Mouse (Mus musculus): Measurements from ENCODE around the gene Klf16. TPM values are rescaled to one million over a fixed set of nuclear protein-coding genes. Genes with fewer than 3 reads are reported as not detected.
A peak's percentile ranks its signal among the peaks of the same experiment; 100 is the strongest.

Gene Klf16
- polyA plus RNA-seq, 1 experiment from 2014 or later = 8.5 TPM

DNA sequence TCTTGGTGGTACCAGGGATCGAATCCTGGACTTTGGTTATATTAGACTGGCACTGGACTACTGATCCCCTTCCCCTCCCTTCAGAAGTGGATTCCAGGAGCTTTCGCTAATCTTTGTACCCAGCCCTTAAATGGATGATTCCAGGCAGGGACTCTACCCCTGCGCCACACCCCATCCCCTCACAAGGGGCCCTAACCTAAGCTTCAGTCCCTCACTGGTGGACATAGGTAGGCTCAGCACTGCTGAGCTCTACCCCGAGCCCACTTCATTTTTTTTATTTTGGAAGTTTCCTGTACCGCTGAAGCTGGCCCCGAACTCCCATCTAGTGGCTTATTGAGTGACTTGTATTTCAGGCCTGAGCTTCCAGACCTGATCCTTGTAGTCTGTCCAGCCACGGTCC is 26.2 kb upstream of the Klf16 start:
- WGBS = 36% methylated on average over 7 of the region's 7 CpGs
- DNase-seq (ENCODE audit: low spot score) = no peak
- peak overlapping the region; percentile 89 for H3K27ac ChIP-seq (replicated peaks)
- H3K36me3 ChIP-seq (replicated peaks) = peaks cover 35% of the 10 kb centered on the region
- no peaks in the 10 kb centered on the region for H3K27me3 ChIP-seq (replicated peaks; ENCODE audit: low read depth, poor library complexity, severe bottlenecking)
- peak overlapping the region; percentile 85 for H3K4me3 ChIP-seq
- H3K4me1 ChIP-seq = peaks cover 24% of the 10 kb centered on the region
- H3K9me3 ChIP-seq = no peaks in the 10 kb centered on the region

DNA sequence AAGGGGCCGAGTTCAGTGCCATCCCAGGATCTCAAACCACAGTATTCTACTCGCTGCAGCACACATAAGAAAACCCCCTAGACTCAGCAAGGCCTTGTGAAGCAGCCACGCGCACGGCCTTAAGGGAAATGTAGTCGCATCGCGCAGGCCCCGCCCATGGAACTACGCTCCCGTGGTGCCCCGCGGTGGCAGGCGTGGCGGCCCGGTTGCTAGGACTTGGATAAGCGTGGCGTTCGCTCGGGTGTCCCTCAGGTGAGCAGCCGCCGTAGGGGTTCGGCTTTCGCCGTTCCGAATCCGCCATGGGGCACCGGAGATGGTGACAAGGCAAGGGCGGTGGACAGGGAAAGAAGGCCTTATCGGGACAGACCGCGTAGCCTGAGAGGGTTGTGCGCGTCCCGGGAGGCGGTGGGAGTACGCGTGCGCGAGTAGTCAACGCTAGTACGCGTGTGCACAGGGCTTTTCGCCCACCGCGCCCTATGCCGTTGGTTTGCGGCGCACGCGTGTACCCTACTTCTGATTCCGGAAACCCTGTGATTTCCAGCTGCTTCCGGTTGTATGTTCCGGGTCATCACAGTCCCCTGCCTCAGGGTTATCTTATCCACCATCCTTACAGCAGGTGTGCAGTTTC is 25.7 kb upstream of the Klf16 start, which contains the start of the genes Scamp4 and Adat3:
Gene Scamp4, plus strand, starts transcription at position 175 of the 628 bp plus-strand sequence.
Gene Adat3, plus strand, starts transcription at position 183 of the 628 bp plus-strand sequence.
- Histone ChIP-seq H3K4me3 (peak within 1 kb of the TSS; percentile 85), H3K36me3 (replicated peaks) (peaks cover 29% of the 10 kb centered on the region), H3K9me3 (no peaks in the 10 kb centered on the region), H3K4me1 (peaks cover 24% of the 10 kb centered on the region), H3K27ac (replicated peaks) (peak within 1 kb of the TSS; percentile 89), H3K27me3 (replicated peaks; ENCODE audit: low read depth, poor library complexity, severe bottlenecking) (no peaks in the 10 kb centered on the region)
- DNase-seq (ENCODE audit: low spot score) = peak; percentile 95
- WGBS = under 1% methylated on average over 54 of the region's 54 CpGs

DNA sequence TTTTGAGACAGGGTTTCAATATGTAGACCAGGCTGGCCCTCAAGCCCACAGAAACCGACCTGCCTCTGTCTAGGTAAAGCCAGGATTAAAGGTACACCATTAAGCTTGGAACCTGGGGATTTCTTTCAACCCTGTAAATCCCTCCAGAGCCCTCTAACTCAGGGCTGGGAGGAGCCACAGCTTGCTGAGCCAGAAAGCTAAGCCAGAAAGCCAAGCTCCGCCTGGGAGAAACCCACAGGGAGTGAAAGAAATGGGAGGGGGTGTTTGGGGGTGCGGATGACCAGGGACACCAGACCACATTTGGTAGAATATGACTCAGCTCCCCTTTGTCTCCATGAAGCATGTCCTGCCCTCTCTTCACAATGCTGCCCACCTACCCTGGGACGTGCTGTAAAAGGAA is 19.2 kb upstream of the Klf16 start:
- H3K36me3 ChIP-seq (replicated peaks) = no peaks in the 10 kb centered on the region

DNA sequence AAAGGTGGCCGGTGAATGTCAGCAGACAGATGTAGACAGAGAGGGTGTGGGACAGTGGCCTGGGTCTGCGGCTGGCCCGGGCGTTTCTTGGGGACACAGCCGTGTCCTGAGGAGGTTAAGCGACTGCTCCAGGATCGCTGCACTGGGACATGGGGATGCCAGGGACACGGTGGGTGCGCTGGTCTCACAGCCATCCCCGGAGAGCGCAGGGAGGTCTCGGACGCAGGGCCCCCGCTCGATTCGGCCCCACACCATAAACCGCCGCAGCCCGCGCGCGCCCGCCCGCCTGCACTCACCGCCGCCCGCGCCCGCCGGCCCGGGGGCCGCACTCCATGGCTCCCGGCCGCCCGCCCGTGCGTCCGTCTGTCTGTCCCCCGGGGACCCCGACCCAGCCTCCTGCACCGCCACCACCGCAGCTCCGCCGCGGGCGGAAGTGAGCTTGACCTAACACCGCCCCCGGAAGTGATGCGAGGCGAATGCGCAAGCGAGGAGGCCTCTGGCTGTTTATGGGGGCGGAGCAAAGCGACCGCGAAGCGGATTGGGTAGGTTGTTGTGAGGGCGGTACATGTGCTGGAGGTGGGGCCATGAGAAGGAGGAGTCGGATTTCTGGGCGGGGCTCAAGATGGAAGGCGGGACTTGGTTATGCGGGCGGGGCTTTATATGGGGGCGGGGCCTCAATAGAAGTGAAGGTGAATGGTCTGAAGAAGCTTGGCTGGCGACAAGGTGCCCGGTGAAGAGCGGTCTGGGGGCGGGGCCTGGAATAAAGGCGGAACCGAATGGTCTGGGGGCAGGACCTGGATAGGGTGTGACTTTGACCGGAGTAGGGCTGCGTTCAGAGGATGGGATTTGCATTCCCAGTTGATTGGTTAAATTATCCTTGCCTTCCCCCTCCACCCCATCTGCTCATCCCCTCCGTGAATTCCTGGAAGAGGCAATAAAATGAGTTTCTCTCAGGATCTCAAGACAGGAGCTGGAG is 13.0 kb upstream of the Klf16 start, which contains the start of gene Abhd17a:
Gene Abhd17a, minus strand, starts transcription at position 463 of the 976 bp plus-strand sequence.
- Histone ChIP-seq H3K4me3 (peak within 1 kb of the TSS; percentile 93), H3K9me3 (no peaks in the 10 kb centered on the region), H3K4me1 (peaks cover 37% of the 10 kb centered on the region), H3K27me3 (replicated peaks; ENCODE audit: low read depth, poor library complexity, severe bottlenecking) (no peaks in the 10 kb centered on the region), H3K36me3 (replicated peaks) (peaks cover 17% of the 10 kb centered on the region), H3K27ac (replicated peaks) (peak within 1 kb of the TSS; percentile 88)
- under 1% methylated on average over 73 of the region's 73 CpGs for WGBS
- DNase-seq (ENCODE audit: low spot score) = peak; percentile 99

More for the DNA sequence above, 19.2 kb upstream of the Klf16 start:
- Histone ChIP-seq H3K4me3 (0 out of 2 replicates have a peak overlapping the region, but pooled peaks have one; percentile 11), H3K4me1 (no peaks in the 10 kb centered on the region), H3K27ac (replicated peaks) (no peak overlapping the region), H3K9me3 (no peaks in the 10 kb centered on the region), H3K27me3 (replicated peaks; ENCODE audit: low read depth, poor library complexity, severe bottlenecking) (no peaks in the 10 kb centered on the region)
- DNase-seq (ENCODE audit: low spot score) = no peak
- WGBS = 47% methylated on average over 4 of the region's 4 CpGs

DNA sequence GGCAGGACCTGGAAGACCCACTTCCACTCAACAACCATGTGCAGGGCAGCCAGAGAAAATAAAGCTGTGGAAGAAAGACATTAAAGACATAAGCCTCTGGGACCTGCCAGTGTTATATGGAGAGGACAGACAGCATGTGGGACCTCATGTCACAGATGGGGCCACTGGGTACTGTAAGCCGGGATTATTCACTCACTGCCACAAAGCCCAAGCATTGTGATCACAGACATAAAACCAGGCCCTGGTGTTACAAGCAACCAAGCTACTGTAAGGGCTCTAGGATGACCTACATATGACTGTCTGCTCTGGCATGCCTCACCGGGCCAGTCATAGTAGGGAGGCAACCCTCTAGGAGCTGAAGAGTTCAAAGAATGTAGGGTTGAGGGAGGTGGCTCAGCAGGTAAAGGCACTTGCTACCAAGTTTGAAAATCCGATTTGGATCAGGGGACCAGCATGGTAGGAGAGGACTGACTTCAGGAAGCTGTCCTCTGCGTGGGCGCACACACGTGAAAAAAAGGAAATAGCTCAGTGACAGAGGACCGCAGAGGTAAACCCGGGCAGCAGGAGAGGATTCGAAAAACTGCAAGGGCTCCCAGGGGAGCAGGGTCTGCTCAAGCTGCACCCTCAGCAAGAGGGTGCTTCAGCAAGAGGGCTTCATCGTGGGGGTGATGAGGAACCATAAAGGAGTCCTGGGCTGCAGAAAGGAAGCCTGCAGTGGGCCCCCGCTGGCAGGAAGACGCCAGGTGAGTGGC is 12.2 kb upstream of the Klf16 start:
- DNase-seq (ENCODE audit: low spot score) = no peak
- Histone ChIP-seq H3K36me3 (replicated peaks) (peaks cover 26% of the 10 kb centered on the region), H3K4me1 (peaks cover 45% of the 10 kb centered on the region), H3K4me3 (peak overlapping the region; percentile 93), H3K27me3 (replicated peaks; ENCODE audit: low read depth, poor library complexity, severe bottlenecking) (no peaks in the 10 kb centered on the region), H3K9me3 (no peaks in the 10 kb centered on the region), H3K27ac (replicated peaks) (peak overlapping the region; percentile 88)
- 23% methylated on average over 12 of the region's 12 CpGs for WGBS

DNA sequence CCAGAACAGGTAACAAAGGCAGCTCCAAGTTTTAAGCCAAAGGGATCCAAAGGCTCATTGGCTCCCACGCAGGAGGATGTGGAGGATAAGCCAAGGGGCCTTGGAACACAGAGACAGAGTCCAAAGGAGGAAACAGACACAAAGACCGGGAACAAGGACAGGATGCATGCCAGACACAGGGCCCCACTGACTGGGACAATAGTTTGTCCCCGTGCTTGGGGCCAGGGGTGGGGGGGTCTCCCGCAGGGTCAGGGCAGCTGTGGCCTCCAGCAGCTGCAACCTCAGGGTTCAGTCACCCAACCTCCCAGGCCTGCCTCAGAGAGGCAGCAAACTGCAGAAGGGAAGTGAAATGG is 10.2 kb upstream of the Klf16 start:
- Histone ChIP-seq H3K4me1 (peaks cover 53% of the 10 kb centered on the region), H3K27ac (replicated peaks) (peak overlapping the region; percentile 78; the same call in 1 of the 2 replicates), H3K36me3 (replicated peaks) (peaks cover 44% of the 10 kb centered on the region), H3K9me3 (no peaks in the 10 kb centered on the region), H3K4me3 (peak overlapping the region; percentile 35; the same call in 1 of the 2 replicates), H3K27me3 (replicated peaks; ENCODE audit: low read depth, poor library complexity, severe bottlenecking) (no peaks in the 10 kb centered on the region)
- peak; percentile 36 for DNase-seq (ENCODE audit: low spot score)
- 40% methylated on average over 4 of the region's 4 CpGs for WGBS

DNA sequence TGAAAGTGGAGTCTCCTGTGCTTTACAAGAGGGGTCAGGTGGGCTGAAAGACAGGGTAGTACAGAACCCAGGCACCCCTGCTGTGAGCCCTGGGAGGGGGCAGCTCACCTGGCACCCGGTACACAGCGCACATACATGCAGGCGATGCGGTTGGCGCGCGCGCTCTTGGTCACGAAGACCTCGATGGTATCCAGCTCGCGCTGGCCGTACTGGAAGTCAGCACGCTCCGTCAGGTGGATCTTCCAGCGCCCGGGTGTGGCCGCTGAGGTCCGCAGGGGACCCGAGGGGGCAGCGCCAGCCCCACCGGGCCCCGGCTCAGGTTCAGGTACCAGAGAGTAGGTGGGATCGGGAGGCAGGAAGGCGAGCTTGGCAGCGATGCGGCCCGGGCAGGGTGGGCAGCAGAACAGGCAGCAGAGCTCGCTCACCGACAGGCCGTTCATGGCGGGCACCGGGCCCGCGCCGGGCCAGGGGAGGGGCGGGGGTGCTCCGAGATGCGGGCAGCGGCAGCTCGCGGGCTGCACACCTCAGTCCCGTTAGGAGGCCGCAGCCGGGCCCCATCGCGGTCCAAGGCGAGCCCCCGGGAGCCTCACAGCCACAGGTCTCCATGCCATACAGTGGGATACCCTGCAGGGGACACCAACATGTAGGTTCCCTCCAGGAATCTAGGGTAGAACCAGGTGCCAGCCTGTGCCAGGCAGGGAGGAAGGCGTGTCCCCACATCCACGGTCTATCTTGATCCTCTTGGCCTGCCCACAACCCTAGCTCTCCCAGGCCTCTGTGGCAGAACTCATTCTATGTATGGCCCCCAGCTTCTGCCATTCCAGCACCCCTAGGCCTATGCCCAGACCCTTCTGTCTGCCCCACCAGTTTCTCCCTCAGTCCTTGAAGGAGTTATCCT is 9.5 kb upstream of the Klf16 start:
- H3K4me3 ChIP-seq = peak overlapping the region; percentile 35
- no peaks in the 10 kb centered on the region for H3K27me3 ChIP-seq (replicated peaks; ENCODE audit: low read depth, poor library complexity, severe bottlenecking)
- peak overlapping the region; percentile 78 for H3K27ac ChIP-seq (replicated peaks)
- peaks cover 53% of the 10 kb centered on the region for H3K4me1 ChIP-seq
- H3K36me3 ChIP-seq (replicated peaks) = peaks cover 48% of the 10 kb centered on the region
- DNase-seq (ENCODE audit: low spot score) = no peak
- WGBS = 96% methylated on average over 51 of the region's 51 CpGs
- no peaks in the 10 kb centered on the region for H3K9me3 ChIP-seq

DNA sequence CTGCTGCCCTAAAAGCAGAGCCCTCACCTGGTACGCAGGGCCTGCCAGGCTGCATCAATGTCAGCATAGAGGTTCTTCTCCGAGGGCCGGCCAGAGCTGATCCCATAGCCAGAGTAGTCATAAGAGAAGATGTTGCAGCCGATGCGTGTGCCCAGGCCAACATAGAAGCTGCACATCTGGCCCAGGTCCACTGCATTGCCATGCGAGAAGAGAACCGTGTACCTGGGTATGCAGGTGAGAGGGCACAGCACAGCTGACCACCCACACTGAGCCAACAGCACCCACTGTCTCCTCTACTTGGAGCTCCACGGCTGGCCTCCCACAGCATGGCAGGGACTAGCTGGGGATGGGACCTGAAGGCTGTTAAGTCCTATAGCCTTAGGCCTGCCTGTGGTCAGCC is 8.5 kb upstream of the Klf16 start:
- H3K4me1 ChIP-seq = peaks cover 53% of the 10 kb centered on the region
- peak overlapping the region; percentile 35 for H3K4me3 ChIP-seq
- no peaks in the 10 kb centered on the region for H3K27me3 ChIP-seq (replicated peaks; ENCODE audit: low read depth, poor library complexity, severe bottlenecking)
- 95% methylated on average over 8 of the region's 8 CpGs for WGBS
- H3K27ac ChIP-seq (replicated peaks) = no peak overlapping the region; the same call in 1 of the 2 replicates
- no peak for DNase-seq (ENCODE audit: low spot score)
- H3K36me3 ChIP-seq (replicated peaks) = peaks cover 56% of the 10 kb centered on the region
- H3K9me3 ChIP-seq = no peaks in the 10 kb centered on the region

DNA sequence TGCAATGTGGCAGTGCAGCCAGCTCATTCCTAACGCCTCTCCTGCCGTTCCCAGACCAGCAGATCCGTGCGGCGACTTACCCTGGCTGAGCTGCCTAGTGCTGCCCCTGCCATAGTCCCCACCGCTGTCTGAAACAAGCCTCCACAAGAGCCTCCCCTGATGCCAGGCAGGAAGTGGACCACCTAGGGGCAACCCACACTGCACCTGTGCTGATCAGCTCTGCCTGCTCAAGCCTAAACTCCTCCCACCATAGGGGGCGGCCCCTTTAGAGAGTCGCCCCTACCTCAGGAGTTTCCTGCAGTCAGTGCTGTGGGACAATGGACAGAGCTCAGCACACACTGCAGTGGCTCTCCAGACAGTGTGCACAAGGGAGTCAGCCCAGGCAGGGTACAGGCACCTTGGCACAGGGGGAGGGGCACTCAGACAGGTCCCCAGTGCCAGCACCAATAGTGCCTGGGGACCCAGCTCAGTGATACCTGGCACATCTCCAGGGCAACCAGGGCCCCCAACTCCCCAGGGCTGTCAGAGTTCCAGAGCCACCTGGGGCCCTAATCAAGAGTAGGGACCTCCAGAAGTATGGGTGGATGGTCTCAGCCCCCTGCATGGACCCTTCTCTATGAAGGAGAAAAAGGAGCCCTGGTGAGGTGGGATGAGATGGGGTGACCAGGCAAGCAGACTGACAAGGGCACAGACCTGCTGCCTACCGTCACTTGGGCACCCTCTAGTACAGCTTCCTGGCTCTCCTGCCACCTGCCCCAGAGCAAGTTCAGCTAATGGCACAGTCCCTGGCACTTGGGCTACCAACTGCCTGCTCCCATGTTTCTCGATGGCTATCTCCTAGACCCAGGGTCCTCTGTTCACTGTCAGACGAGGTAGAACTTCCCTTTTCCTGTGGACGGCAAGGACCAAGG is 7.8 kb upstream of the Klf16 start:
- peaks cover 56% of the 10 kb centered on the region for H3K36me3 ChIP-seq (replicated peaks)
- H3K4me3 ChIP-seq = peak overlapping the region; percentile 8; the same call in 1 of the 2 replicates
- no peaks in the 10 kb centered on the region for H3K9me3 ChIP-seq
- no peak for DNase-seq (ENCODE audit: low spot score)
- H3K4me1 ChIP-seq = peaks cover 52% of the 10 kb centered on the region
- no peaks in the 10 kb centered on the region for H3K27me3 ChIP-seq (replicated peaks; ENCODE audit: low read depth, poor library complexity, severe bottlenecking)
- 75% methylated on average over 12 of the region's 12 CpGs for WGBS
- H3K27ac ChIP-seq (replicated peaks) = no peak overlapping the region

DNA sequence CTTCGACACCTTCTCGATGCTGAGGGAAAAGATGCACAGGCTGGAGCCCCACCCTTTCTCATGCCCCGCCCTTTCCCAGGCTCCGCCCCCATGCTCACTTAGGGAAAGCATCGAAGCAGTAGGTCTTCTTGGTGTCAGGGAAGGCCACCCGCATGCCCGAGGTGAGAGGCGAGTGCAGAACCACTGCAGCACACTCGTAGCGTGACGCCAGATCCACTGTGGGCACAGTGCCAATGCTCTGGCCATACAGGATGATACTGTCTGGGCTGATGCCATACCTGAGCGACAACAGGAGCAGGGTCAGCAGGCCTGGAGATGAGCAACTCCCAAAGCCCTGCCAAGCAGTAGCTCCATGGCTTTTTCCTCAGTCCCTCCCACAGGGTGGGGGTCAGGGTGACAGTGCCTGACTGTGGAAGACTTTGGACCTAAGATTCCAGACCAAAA is 6.9 kb upstream of the Klf16 start:
- Histone ChIP-seq H3K36me3 (replicated peaks) (peaks cover 56% of the 10 kb centered on the region), H3K27ac (replicated peaks) (no peak overlapping the region), H3K9me3 (no peaks in the 10 kb centered on the region), H3K4me1 (peaks cover 50% of the 10 kb centered on the region), H3K4me3 (0 out of 2 replicates have a peak overlapping the region, but pooled peaks have one; percentile 23), H3K27me3 (replicated peaks; ENCODE audit: low read depth, poor library complexity, severe bottlenecking) (no peaks in the 10 kb centered on the region)
- no peak for DNase-seq (ENCODE audit: low spot score)
- 70% methylated on average over 12 of the region's 12 CpGs for WGBS

Data from embryonic facial prominence, embryonic 10.5 days (tissue).